Mouse (Mus musculus) layer of hippocampus, adult 9-10 months (tissue): ENCODE measurements around the gene Rab5if.
"Not testable (repeated sequence)": the region's sequence is repeated elsewhere in the genome, so short reads cannot be mapped to it uniquely, and the experiment has no call there.

Experiments
- DNase-seq: peaks from one replicate; pipeline ENCODE4 v3.0.0; 2022; ENCODE audit warnings: low spot score

The Rab5if gene

GRCm38 (mm10) chr2:156853999-156854771 is 8.7 kb upstream of the Rab5if start:
- DNase-seq = not testable (repeated sequence)

DNA sequence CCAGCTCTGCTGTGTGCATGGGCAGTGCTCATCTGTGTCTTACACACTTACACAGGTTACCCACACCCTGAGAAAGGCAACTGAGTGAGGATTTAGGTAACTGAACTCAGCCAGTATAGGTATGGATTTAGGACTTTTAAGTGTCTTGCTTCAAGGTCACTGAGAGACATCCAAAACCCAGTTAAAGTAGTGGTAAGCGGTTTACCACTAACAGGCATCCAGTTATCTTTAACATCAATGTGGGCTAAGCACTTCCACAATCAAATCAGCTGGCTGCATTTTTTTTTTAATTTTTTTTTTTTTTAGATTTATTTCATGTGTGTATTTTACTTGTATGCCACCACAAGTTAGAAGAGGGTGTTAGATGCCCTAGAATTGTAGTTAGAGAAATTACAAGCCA is 6.6 kb upstream of the Rab5if start:
- DNase-seq = no peak

DNA sequence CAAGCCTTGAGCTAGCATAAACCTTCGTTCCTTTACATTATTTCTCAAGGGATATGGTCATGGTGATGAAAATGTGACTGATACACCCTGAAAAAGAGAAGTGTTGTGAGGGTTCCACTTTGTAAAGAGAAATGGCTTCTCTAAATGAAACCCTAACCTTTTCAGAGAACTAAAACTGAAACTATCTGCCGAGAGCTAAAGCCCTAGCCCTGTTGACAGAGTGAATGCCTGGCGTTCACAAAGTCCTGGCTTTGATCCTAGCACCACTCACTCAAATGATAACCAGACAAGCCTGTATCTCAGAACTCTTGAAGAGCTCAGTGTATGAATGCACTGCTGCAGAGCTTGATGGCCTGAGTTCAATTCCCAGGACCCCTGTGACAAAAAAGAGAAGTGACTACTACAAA is 5.5 kb upstream of the Rab5if start:
- no peak for DNase-seq

- no peak for DNase-seq
Measured at GRCm38 (mm10) chr2:156857835-156858234, 5.1 kb upstream of the Rab5if start, which contains the start of gene 4930518I15Rik. TSS of gene 4930518I15Rik (minus strand) at chr2:156857946.

GRCm38 (mm10) chr2:156858671-156859070 is 4.3 kb upstream of the Rab5if start:
- DNase-seq = no peak

- no peak for DNase-seq
Measured at GRCm38 (mm10) chr2:156862041-156862717, 749 bp upstream of the Rab5if start.

GRCm38 (mm10) chr2:156863487-156864160 is 696 bp downstream of the Rab5if start:
- no peak for DNase-seq

GRCm38 (mm10) chr2:156864481-156864880 is 1.6 kb downstream of the Rab5if start:
- no peak for DNase-seq

- DNase-seq = no peak
Measured at GRCm38 (mm10) chr2:156868994-156869393, 6.1 kb downstream of the Rab5if start.

DNA sequence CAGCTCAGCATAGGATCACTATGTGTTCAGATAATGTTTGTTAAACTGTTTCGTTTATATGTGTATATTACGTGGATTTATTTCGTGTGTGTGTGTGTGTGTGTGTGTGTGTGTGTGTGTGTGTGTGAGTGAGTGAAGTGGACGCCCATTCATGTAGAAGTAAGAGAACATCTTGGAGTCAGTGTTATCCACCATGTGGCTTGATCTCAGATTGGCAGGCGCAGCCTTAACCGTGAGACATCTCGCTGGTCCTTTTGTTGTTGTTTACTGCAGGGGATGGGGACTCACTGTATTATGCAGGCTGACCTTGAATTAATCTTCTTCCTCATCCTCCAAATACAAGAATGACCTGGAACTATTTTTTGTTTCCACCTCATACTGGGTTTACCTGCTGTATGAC is 6.6 kb downstream of the Rab5if start:
- DNase-seq = no peak

DNA sequence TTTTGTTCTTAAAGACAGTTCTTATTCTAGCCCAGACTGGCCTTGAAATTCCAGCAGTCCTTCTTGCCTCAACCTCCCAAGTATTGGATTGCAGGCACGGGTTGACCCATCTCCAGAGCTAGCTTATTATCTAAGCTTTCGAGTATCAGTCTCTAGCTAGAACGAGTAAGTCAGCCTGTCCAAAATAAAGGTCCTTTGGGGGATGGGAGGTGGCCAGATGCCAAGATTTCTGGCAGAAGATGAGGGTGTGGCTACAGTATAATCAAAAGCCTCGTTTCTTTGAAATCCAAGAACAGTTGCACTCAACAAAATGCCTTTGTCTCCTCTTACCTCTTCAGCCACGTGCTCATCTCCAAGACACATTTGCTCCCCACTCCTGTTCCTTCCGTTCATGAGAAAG is 7.6 kb downstream of the Rab5if start:
- no peak for DNase-seq

- DNase-seq = no peak
Measured at GRCm38 (mm10) chr2:156873629-156874028, 10.7 kb downstream of the Rab5if start.

DNA sequence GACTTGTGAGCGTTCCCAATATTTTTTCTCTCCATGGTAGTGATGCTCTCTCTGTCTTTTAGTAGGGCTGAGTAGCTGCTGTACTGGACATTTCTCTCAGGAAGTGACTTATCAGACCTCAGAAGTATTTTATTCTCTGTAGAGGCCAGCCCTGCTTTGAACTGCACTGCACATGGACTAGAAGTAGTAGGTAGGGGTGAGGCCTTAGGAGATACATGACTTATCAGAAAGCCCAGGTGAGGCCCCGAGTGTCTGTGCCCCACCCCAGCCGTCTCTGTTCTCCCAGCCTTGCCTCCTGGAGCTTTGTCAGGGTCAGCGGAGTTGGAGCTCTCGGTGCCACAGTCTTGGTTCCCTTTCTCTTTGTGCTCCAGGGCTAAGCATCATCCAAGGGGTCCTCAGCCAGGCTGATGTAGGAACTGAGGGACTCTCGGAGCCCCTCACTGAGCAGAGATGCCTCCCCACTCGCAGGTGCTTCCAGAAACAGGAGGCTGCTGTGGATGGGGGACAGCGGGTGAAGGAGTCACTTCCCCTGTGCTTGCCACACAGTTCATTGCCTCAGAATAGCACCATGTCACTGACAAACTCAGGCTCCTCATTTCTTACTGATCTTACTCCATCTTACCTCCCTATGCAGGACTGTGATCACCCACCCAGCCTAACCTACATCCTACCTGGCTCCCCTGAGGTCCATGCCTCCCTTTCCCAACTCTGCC is 11.3 kb downstream of the Rab5if start:
- no peak for DNase-seq

- DNase-seq = no peak
Measured at GRCm38 (mm10) chr2:156874760-156875510, 12.0 kb downstream of the Rab5if start.

GRCm38 (mm10) chr2:156877726-156878125 is 14.8 kb downstream of the Rab5if start:
- DNase-seq = no peak

- no peak for DNase-seq
Measured at GRCm38 (mm10) chr2:156879541-156879940, 16.6 kb downstream of the Rab5if start.

GRCm38 (mm10) chr2:156882431-156883001 is 19.6 kb downstream of the Rab5if start:
- no peak for DNase-seq

- no peak for DNase-seq
Measured at GRCm38 (mm10) chr2:156884396-156885211, 21.7 kb downstream of the Rab5if start.

DNA sequence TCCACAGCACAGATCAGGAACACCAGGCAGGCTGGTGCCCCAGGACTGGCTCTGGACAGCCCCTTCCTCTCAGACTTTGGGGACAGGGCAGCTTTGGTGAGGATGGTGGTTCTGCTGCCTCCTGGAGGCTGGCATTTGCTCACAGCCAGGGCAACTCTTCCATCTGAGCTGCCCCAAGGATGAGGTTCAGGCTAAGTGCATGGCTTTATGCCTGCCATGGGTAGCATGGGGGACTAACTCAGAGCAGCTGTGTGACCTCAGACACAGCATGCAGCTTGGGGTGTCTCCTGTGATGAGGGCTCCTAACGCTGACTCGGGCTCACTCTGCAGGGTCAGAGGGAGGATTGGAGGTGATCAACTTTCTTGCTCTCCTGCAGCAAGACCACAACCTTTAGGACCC is 22.7 kb downstream of the Rab5if start:
- not testable (repeated sequence) for DNase-seq

DNA sequence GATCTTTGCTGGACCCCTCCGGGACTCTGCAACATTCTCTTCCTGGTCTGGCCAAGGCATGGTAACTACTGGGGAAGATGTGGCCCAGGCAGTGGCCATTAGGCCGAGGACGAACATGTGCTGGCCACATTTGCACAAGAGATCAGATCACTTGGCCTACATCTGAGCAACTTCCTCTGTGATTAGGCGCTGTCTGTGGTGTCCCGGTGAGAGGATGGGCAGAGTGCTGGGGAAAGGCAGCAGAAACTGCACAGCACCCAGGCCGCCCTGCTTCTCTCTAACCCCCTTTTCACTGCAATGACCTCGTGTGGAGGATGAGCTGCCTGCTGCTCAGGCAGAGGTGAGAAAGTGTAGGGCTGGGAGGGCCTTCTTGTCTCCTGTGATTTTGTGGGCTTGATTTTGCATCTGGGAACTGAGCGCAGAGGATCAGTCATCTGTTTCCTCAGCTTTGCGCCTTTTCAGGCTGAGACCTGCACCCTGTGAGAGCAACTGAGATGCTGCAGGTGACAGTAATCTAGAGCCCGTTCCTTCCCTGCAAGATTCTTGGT is 23.2 kb downstream of the Rab5if start:
- DNase-seq = no peak
